Mouse (Mus musculus) erythroblast, embryonic 14.5 days (primary cell): ENCODE data around the gene Tmem101.

Source experiments
- GATA1 ChIP-seq: IDR thresholded peaks from 2 replicates; pipeline ENCODE4 v1.6.1; 2012; ENCODE audit warnings: low read length, inconsistent platforms, mixed read lengths
- TAL1 ChIP-seq: IDR thresholded peaks from 3 replicates; pipeline ENCODE4 v1.6.1; 2012; ENCODE audit warnings: low read length, inconsistent platforms, mixed read lengths

- TF ChIP-seq TAL1 (no peak), GATA1 (no peak)
Observed at GRCm38 (mm10) chr11:102144957-102145470, 11.2 kb downstream of the Tmem101 start.
